Mouse (Mus musculus): ENCODE data around the gene Cisd2.

Cisd2 gene

DNA sequence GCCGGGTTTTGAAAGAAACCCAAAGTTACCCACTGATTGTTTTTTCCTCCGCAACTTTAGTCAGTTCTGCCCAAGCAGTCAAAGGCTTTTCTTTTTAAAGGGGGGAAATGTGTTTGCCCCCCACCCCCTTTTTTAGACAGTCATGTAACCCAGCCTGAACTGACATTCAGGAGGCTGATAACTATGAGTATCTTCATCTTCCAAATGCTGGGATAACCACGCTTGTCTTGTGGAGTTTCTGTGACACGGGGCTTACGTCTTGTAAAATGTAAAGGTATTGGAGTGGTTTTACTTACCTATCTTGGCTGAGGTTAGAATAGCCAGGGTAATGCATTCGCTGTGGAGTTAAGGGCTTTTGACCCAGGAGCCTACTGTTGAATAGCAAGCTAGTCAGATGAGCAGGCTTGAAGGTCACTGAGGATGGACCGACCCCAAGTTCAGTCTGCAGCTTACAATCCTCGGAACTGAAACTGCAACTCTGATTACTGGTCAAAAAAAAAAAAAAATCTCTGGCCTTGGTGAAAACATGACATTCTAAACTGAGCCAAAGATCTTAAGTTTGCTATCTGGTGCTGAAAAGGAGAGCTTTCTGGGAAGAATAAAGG is at the start of gene Cisd2:
Gene Cisd2 (minus strand): TSS at position 318 of the 605 bp plus-strand sequence.
- DNase-seq: no peak

DNA sequence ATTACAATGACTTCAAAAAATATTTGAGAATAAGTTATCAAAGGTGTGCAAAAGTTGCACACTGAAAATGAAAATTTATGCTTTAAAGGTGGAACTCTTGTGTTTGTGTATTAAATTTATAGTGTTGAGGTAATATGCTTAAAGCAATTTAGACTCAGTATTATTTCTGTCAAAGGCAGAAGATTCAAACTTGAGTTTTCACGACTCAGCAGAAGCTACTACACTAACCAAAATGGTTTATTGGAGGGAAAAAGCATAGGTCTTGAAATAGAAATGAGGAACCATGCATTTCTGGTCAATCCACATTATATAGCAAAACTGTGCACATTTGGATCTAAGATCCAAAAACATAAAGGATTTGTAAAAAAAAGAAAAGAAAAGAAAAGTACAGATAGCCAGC is 47.1 kb upstream of the Cisd2 start:
- DNase-seq: no peak

DNA sequence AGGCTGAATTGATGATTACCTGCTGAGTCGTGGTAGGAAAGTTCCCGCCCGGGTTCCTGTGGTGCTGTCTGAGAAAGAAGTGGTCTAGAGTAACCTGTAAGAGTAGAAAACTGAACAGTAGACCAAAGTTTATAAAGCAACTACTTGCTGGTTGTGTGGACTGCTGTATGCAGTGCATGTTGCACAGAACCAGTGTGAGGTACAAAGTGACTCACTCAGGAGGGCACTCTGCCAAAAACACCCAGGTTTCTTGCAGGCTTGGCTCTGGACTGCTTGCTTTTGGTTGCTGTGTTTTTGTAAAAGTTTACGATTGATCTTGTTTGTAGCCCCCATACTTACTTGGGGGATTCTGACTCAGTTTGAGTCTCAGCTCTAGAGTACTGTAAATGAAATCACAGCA is 46.2 kb upstream of the Cisd2 start:
- no peak for DNase-seq

DNA sequence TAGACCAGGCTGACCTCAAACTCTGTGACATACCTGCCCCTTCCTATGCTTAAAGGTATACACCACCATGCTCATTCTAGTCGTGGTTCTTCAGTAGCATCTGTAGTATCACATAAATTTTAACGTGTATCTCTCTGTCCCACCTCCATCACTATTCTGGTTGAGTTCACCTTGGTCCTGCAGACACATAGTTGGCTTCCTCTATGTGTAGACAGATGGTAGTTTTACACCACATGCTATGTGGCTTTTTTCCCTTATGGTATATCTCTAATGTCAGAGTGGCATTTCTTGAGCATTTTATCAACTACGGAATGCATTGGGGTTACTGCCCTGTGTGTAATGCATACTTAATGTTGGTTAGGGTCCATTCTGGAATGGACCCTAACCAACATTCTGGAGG is 45.4 kb upstream of the Cisd2 start:
- DNase-seq: no peak

DNA sequence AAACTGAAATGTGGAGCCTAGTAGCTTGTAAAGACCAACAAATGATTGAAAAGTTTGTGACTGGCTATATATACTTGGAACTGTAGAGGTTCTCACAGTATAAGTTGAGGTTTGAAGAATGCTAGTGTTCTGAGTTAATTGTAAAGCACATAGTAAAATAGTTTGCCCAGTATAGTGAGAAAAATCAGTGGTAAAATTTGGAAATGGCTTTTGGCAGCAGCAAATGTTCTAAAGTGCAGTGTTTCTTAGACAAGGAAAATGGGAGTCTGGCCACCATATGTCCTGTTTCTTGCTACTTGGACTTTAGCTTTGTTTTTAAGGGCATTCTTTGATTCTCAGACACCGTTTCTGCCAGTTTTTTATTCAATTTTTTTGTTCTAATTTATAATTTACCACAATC is 44.7 kb upstream of the Cisd2 start:
- DNase-seq: no peak

DNA sequence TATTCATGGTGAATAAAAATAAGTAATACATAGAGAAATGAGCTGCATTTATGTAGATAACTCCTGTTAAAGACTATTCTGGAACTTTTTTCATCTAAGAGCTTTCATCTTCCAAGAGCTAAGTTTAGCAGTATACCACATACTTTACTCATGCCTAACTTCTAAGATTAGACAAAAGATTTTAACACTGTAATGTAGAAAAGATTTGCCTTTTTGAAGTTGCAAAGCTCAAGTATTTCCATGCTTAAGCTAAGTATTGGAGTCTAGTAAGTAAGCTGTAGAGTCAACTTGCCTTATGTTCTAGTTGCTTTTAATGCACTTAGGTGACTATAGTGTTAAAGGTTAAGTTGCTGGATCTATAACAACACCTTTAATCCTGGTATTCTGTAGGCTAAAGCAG is 35.3 kb upstream of the Cisd2 start:
- no peak for DNase-seq

DNA sequence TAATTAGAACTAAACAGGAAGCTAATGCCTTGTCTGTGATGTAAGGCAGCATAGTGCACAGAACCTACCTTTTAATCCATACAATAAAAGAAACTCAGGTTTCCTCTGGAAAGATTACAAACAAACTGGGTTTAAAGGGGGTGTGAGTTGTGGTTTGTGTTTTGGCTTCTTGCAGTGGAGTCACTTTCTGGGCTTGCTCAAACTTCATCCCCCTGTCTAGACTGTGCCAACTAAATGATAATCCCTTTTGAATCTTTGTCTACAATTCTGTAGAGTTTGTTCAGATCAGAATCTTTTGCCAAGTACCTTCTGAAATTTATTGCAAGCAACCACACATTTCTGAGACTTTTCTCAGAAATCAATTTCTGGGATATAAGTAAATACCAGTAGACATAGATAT is 21.2 kb upstream of the Cisd2 start:
- no peak for DNase-seq

DNA sequence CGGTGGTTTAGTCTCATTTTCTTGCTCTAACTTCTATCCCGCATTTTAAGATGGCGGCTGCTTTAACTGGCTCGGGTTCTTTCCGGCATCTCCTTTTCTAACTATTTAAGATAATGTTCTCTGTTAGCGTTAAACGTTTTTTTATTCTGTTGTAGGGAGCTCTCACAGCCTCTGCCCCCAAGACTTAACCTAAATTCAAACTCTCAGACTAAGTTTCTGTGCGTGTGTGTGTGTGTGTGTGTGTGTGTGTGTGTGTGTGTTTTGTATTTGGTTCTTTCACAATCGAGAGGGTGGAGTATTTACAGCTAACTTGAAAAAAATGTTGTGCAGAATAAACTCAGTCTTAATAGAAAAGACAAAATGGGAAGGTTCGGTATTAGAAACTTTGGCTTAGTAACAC is 16.9 kb upstream of the Cisd2 start:
- DNase-seq: no peak

DNA sequence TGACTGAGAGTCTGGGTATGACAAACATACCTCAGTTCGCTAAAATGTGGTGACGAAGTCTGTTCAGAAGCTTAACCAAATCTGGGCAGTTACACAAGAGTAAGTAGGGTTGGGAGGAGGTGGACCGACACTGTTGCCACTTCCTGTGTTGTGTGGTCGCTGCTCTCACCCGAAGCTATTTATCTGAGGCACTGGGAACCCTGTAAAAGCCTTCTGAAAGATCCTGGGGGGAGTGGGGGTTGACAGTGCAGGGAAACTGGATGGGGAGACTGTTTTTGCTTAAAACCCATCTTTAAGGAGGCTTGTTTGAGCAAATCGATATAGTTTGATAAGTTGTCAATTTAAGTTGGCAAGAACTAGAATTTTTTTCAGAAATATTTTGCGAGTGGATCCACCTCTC is 16.5 kb upstream of the Cisd2 start:
- DNase-seq: peak; percentile 56 to 60

DNA sequence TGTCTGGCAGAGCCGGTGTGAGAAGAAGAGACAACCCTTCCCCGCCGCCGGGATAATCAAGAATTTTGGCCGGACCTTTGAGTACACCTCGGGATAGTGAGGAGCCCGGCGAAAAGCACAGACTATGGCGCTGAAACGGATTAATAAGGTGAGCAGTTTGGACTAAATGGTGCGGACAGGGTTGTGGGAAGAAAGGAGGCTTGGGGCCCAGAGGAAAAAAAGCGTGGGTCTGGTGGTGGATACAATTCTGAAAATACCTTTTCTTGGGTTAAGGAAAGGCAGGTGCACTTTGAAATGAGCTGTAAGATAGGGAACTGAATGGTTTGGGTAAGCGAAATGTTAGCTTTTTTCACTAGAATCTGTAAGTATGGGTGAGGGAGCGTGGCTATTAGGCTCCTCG is 15.9 kb upstream of the Cisd2 start:
- no peak for DNase-seq

DNA sequence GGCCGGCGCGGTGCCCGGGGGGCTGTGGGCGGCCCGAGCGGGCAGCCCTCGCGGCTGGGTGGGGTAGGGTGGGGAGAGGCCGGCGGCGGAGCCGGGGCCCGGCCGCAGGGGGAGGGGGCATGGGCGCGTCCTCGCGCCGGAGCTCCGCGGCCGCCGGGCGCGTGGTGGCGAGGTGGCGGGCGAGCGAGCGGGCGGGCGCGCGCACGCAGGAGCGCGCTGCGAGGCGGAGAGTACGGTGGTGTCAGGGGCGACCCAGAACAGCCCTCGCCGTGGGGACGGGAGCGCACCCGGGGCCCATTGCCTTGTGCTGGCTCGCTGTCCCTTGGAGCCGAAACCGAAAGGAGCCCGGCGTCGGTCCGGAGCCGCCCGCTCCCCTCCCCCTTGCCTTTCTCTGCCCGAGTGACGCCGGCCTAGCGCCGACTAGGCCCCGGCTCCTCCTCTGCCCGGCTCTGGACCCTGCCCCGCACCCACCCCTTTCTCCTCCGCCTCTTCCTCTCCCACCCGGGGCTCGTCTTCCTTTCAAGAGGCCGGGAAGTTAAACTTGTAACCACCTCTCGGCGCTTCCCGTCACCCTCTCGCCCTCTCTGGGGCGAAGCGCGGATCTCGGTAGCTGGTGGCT is 15.3 kb upstream of the Cisd2 start:
- DNase-seq: peak; percentile 87 to 91

DNA sequence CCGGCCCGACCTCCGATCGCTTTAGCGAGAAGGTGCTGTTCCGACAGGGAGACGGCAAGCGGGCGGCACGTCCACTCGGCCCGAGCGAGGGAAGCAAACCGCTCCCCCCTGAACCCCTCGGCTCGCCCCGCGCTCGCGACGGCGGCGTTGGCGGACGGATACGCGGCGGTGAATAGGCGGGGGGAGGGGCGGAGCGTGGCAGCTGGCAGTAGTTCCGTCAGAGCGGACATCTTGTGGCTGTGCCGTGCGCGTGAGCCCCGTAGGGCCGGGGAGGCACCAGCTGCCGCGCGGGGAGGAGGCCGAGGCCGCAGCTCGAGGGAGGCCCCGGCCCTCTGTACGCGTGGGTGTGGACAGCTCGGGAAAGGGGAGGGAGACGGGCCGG is 14.8 kb upstream of the Cisd2 start:
- DNase-seq: peak; percentile 94 to 95

DNA sequence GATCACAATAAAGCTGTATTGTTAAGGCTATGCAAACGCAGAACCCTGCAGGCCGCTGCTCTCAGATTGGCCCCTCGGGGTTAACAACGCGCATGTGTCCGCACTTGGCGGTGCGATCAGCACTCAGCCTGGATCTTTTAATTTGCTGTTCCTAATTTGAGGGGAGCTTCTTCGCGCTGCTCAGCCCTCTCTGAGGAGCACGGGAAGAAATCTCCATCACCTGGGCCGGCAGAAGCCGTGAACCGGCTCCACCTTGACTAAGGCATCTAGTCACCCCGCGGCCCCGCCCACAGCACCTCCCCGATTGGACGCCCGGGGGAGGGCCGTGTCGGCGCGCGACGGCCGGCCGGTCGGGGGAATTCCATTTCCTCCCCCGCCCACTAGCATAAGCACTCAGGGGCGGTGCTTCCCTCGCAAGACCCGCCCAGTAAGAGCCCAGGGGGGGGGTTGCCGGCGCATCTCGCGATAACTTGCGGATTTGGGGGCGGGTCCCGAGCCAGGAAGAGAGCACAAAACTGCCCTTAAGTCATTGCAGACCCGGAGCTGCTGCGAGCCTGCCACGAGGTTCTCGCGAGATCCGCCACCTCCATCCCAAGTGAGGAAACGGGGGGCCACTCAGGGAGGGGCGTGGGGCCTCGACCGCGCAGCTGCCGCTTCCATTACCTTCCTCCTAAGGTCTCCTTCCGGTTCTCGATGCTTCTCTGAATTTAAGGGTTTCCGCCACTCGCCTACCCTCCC is 14.2 kb upstream of the Cisd2 start, which contains the start of gene Ube2d3:
Gene Ube2d3 (plus strand): TSS at position 392 of the 738 bp plus-strand sequence.
- DNase-seq: peak; percentile 99 to 100

DNA sequence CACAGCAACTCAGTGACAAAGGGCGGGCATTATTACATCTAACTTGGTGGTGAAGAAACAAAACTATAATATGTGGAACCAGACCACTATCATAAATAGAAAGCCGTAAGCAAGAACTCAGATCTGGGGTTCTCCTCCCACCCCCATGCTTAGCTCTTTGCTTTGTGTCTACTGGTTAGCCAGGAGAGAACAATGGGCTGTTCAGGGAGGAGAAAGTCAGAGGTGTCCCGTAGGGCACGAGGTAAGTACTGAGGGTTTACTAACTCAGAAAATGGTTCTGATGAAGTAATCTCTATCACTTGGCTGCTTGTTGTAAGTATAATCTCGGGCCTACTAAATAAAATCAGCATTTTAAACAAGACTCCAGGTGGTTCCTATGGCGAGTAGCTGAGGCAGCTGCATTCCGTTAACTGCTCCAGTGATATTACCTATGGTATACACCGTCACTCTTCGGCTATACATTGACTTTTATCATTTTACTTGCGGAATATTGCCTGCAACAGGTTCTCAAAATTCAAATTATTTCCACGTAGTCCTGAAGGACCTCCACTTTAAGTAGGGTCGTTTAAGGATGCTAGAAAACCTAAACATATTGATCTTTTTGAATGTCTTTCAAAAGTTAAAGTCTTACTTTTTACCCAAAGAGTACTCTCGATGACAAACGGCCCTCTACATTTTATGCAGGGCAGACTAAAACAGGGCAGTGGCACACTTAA is 13.3 kb upstream of the Cisd2 start:
- no peak for DNase-seq

DNA sequence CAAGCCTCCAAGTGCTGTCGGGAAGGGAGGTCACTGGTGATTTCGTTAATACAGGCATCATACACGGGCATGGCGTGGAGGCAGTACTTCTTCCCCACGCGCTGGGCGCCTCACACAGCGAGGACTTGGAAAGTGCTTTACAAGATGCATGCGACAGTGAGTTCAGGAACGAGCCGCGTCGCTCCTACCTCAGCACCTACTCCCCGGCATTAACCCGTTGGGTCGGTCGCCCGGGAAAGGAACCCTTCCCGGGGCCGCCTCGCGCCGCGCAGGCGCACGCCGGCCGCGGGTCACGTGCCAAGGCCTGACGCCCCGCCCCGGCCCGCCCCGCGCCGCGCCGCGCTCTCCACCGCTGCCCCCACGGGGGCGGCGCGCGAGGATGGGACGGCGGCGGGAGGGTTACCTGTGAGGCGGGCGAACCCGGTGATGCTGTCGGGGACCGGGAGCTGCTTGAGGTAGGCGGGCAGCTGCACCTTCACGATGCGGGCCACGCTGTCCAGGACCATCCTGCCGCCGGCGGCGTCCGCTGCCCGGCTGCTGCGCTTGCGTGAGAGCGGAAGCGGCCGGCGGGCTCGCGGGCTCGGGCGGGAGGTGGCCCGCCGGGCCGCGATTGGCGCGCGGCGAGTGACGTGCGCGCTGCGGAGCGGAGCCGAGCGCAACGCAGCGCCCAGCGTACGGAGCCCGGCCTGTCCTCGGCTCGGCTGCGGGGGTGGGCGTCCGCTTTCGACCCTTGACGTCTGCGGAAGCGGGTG is 693 bp downstream of the Cisd2 start:
- DNase-seq: peak; percentile 88

DNA sequence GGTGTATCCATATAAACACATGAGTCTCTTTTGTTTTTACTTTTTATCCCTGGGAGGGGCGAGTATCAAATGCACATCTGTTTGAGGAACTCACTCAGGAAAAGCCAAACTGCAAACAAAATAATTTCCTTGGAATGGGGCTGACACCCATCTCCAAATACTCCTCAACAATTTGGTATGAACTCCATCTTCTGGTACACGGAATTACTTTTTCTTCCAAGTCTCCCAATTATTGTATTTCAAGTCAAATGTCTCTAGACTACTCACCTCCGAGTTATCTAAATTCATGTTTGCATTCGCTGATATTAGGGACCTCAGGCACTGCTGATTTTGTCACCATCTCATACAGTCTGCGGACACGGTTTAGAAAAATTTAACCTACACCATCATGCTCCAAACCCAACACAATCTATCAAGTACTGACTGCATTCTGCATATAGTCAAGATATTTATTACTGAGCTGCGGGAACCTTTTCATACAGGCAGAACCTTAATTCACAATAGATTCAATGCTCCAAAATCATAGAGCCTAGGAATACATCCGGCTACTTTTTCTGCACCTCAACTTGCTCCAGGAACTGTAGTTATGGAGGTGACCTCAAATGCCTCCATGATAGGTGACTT is 1.4 kb downstream of the Cisd2 start:
- no peak for DNase-seq

DNA sequence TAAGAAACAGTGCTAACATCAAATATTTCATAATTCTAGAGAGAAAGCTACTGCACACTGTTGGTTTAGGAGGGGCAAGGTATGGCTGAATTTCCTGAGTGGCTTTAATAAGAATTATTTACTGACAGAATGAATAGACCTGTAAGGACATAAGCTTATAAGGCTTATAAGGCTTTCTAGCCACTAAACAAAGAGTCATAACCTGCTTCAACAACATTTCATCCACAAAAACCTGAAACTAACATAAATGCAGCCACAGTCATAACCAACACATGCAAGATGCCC is 2.5 kb downstream of the Cisd2 start:
- DNase-seq: no peak

DNA sequence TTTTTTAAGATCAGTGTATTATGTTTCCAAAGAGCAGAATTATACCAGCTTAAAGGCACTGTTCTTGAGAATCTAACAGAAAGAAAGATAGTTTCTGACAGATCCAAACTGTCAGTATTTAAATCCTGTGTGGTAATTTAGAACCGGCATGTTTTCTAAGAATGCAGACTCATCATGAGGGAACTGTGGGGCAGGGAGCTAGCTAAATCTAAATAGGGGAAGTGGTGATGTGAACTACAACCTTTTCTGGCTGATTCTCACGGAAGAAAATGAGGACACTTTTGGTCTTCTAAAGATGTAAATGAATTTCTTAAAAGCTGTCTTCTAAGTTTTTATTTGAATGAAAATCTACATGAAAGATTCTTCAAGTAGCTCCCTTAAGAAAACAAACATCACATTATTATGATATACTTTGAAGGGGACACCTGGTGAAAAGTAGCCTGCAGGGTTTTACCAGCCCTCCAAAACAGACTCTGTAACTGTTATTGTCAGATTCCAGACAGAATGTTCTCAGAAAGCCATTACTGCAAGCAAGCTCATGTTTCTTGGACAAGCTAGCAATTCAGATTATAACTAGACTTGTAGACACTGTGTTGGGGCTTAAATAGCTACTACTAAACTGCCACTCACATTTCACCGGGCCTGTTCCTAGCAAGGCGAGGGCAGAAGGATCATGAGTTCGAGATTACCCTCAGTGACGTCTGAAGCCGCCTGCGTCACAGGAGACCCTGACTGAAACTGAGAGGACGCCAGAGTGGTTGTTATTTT is 3.0 kb downstream of the Cisd2 start:
- DNase-seq: no peak

DNA sequence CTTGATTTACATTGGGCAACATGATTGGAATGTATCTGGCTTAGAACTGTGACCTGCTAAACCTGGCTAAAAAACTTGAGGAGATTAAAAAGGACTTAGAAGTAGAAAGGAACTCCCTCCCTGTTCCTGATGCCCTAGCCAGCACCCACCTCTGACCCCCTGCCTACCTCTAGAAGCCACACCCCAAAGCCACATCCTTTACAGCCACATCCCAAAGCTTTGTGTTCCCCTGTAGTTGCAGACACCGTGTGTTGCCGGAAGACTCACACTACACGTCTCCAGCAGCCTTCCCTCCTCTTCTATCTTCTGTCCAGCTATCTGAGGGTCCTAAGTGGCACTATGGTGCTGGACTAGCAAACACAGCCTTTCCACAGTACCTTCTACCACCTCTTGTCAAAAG is 5.9 kb downstream of the Cisd2 start:
- peak; percentile 53 to 70 for DNase-seq

DNA sequence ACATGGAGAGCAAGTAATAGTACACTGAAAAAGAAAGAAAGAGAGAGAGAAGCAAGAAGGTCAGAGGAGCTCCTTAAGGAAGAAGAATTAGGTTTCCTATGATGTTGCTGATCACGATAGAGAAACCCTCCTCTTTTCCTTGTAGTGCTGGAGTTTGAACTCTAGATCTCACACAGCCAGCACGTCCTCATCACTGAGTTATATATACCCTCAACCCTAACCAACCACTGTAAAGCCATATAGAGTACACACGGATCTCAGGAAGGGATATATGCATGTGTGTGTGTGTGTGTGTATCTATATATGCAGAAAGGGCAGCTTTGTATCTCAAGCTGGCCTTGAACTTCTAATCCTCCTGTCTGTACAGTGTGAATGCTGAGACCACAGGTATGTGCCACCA is 6.5 kb downstream of the Cisd2 start:
- DNase-seq: no peak

DNA sequence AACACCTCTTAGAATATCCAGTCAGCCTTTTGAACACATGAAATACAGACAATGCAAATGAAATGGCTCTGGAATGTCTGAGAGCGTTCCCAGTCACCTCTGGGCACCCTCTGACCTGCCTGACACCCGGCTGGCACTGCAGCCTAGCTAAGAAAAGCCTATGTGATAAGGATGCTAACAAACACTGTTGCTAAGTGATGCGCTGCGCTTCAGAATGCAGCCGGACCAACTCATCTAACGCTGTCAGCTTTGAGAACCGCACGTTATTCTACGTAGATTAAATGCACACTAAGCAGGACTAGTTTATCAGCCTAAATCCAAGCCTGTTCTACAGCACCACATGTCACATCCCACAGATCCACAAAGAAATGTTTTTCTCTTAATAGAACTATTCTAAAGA is 11.9 kb downstream of the Cisd2 start:
- no peak for DNase-seq

DNA sequence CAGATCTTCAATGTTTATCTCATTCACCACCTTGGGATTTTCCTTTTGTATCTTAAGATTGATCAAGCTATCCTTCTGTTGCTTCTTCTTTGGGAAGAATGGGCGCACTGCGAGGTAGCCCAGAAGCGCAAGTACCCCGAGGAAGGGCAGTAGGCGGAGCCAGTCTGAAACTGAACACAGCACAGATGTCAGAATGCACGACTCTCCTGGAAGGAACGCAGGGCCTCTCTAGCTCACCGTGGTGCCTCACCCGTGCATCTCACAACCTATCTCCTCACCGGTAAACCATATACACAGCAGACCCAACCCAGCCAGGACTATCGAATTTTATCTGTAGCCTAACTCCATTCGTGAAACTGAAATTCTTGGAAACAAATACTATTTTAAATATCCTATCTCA is 12.7 kb downstream of the Cisd2 start:
- no peak for DNase-seq

Data from thymus, postnatal 36 days (tissue).